Mouse (Mus musculus) inflammation-experienced regulatory T-cells, adult 6 months (primary cell): ENCODE data around the gene Lrrc74b. TPM values are rescaled to one million over a fixed set of nuclear protein-coding genes. Genes with fewer than 3 reads are reported as not detected.

Source experiments
- polyA plus RNA-seq, 3 experiments: library from polyadenylated mRNA; unstranded; fragments of 100-300 nt; shearing (Covaris generic); gene quantifications; one replicate each; pipeline ENCODE4 v1.2.1; 2017

Lrrc74b gene
- polyA plus RNA-seq, 3 experiments from 2014 or later, result 0.27 TPM; not detected in 2

Other genes with a start within 250 kb of the Lrrc74b start
- gene Serpind1, start 229.9 kb downstream of the Lrrc74b start, polyA plus RNA-seq, result under 1 TPM; 0.58 to 0.83 (median 0.70) TPM
- 10 to 100 TPM in 2 of 3 experiments, 1 to 10 TPM in 1; 9.0 to 16.6 (median 11.6) TPM for gene Snap29, start 155.3 kb downstream of the Lrrc74b start, polyA plus RNA-seq
- 10 to 100 TPM; 45.7 to 57.2 (median 55.3) TPM for gene Pi4ka, start 154.9 kb downstream of the Lrrc74b start, polyA plus RNA-seq
- gene Crkl, start 109.3 kb downstream of the Lrrc74b start, polyA plus RNA-seq, result 10 to 100 TPM; 18.5 to 26.2 (median 19.8) TPM
- gene Aifm3, start 71.6 kb downstream of the Lrrc74b start, polyA plus RNA-seq, result not detected
- 10 to 100 TPM; 41.0 to 66.9 (median 51.0) TPM for gene Lztr1, start 52.6 kb downstream of the Lrrc74b start, polyA plus RNA-seq
- 10 to 100 TPM; 58.2 to 74.8 (median 67.4) TPM for gene Thap7, start 30.1 kb downstream of the Lrrc74b start, polyA plus RNA-seq
- gene P2rx6, start 638 bp upstream of the Lrrc74b start, polyA plus RNA-seq, result not detected
- gene Slc7a4, start 22.0 kb upstream of the Lrrc74b start, polyA plus RNA-seq, result 1 to 10 TPM in 2 of 3 experiments, under 1 TPM in 1; 0.21 to 5.3 (median 1.9) TPM
- 10 to 100 TPM; 14.0 to 26.8 (median 17.8) TPM for gene Smpd4, start 58.1 kb upstream of the Lrrc74b start, polyA plus RNA-seq
- 1 to 10 TPM in 1 of 3 experiments, under 1 TPM in 1, not detected in 1; 0.74 to 1.1 TPM for gene Ccdc74a, start 85.2 kb upstream of the Lrrc74b start, polyA plus RNA-seq
- 100 to 1,000 TPM in 1 of 3 experiments, 10 to 100 TPM in 2; 69.3 to 109 (median 71.8) TPM for gene Med15, start 171.6 kb upstream of the Lrrc74b start, polyA plus RNA-seq
- 10 to 100 TPM; 11.8 to 28.7 (median 13.4) TPM for gene Klhl22, start 198.4 kb upstream of the Lrrc74b start, polyA plus RNA-seq
- not detected for gene Scarf2, start 236.0 kb upstream of the Lrrc74b start, polyA plus RNA-seq